Mouse (Mus musculus) forebrain, embryonic 12.5 days (tissue): ENCODE results near the gene Dysf. TPM values are rescaled to one million over a fixed set of nuclear protein-coding genes. Genes with fewer than 3 reads are reported as not detected.
"Not testable (repeated sequence)": the region's sequence is repeated elsewhere in the genome, so short reads cannot be mapped to it uniquely, and the experiment has no call there.

Experiments used
- ATAC-seq: fragments of 200-750 bp; cut with Nextera tagmentation; 2 replicates; pipeline ENCODE4 v1.8.0; 2017; ENCODE audit warnings: moderate TSS enrichment; ENCODE audit not compliant: low FRiP score
- H3K27ac ChIP-seq: fragments of 300-500 bp; sonication (generic); 2 replicates; pipeline ENCODE4 v1.5.1; 2016; ENCODE audit warnings: mild to moderate bottlenecking
- H3K27me3 ChIP-seq: fragments of 300-500 bp; sonication (generic); 2 replicates; pipeline ENCODE4 v1.6.1; 2016; ENCODE audit warnings: mild to moderate bottlenecking
- H3K36me3 ChIP-seq: fragments of 300-500 bp; sonication (generic); replicated peaks from 2 replicates; pipeline ENCODE4 v1.6.1; 2016; ENCODE audit warnings: mild to moderate bottlenecking
- H3K4me1 ChIP-seq: fragments of 300-500 bp; sonication (generic); 2 replicates; pipeline ENCODE4 v1.6.1; 2016
- H3K4me2 ChIP-seq: fragments of 300-500 bp; sonication (generic); 2 replicates; pipeline ENCODE4 v1.6.1; 2016; ENCODE audit warnings: mild to moderate bottlenecking, moderate library complexity
- H3K4me3 ChIP-seq: fragments of 300-500 bp; sonication (generic); replicated peaks from 2 replicates; pipeline ENCODE4 v1.5.1; 2016; ENCODE audit warnings: mild to moderate bottlenecking
- H3K9ac ChIP-seq: fragments of 300-500 bp; sonication (generic); 2 replicates; pipeline ENCODE4 v1.6.1; 2016; ENCODE audit warnings: mild to moderate bottlenecking
- H3K9me3 ChIP-seq: fragments of 300-500 bp; sonication (generic); 2 replicates; pipeline ENCODE4 v1.6.1; 2016
- WGBS: fragments of 180-500 bp; shearing (Covaris S2); methylation state at CpG from one replicate; pipeline ENCODE4 v1.1.7; 2016; 5-methylcytosine and 5-hydroxymethylcytosine counted together
- polyA plus RNA-seq: library from polyadenylated mRNA; unstranded; fragments of >200 nt; fragmentation: Nextera tagmentation; extraction: Ambion mirVana; gene quantifications from 2 replicates; pipeline ENCODE4 v1.2.1, GENCODE M21; 2016

Dysf gene
- 3.7 and 4.3 TPM in 2 replicates for polyA plus RNA-seq

GRCm38 (mm10) chr6:84008363-84009171 is at the start of gene Dysf:
Dysf (plus strand) TSS chr6:84008590.
- ATAC-seq, result 0 out of 2 replicates have a peak, but pooled peaks have one; percentile 20

GRCm38 (mm10) chr6:83987642-83988041 is 20.7 kb upstream of the Dysf start:
- Histone ChIP-seq H3K9me3 (no peaks in the 10 kb centered on the region), H3K27me3 (no peaks in the 10 kb centered on the region), H3K4me2 (no peak overlapping the region), H3K4me1 (no peaks in the 10 kb centered on the region), H3K36me3 (peaks cover 51% of the 10 kb centered on the region), H3K9ac (no peak overlapping the region), H3K4me3 (no peak overlapping the region), H3K27ac (no peak overlapping the region)
- no peak for ATAC-seq
- 95% methylated on average over 5 of the region's 5 CpGs for WGBS

More at GRCm38 (mm10) chr6:84008363-84009171, at the start of gene Dysf:
- WGBS, result 1% methylated on average over 41 of the region's 41 CpGs
- peak within 1 kb of the TSS; percentile 44 for H3K4me3 ChIP-seq
- no peak within 1 kb of the TSS for H3K27ac ChIP-seq
- H3K4me2 ChIP-seq, result peak within 1 kb of the TSS; percentile 83
- no peaks in the 10 kb centered on the region for H3K9me3 ChIP-seq
- peak within 1 kb of the TSS; percentile 42 for H3K9ac ChIP-seq
- peaks cover 31% of the 10 kb centered on the region for H3K4me1 ChIP-seq
- H3K27me3 ChIP-seq, result peaks cover 17% of the 10 kb centered on the region
- no peaks in the 10 kb centered on the region for H3K36me3 ChIP-seq

- H3K27me3 ChIP-seq, result no peaks in the 10 kb centered on the region
- no peak overlapping the region for H3K27ac ChIP-seq
- no peak overlapping the region for H3K4me3 ChIP-seq
- 83% methylated on average over 1 of the region's 1 CpGs for WGBS
- H3K4me1 ChIP-seq, result no peaks in the 10 kb centered on the region
- H3K9me3 ChIP-seq, result 0 out of 2 replicates have a peak, but pooled peaks cover 3% of the 10 kb centered on the region
- no peak overlapping the region for H3K9ac ChIP-seq
- no peak overlapping the region for H3K4me2 ChIP-seq
- ATAC-seq, result no peak
- peaks cover 17% of the 10 kb centered on the region for H3K36me3 ChIP-seq
Measured at GRCm38 (mm10) chr6:84002716-84003115, 5.7 kb upstream of the Dysf start.

- Histone ChIP-seq H3K4me1 (peaks cover 12% of the 10 kb centered on the region), H3K4me3 (no peak overlapping the region), H3K27ac (no peak overlapping the region), H3K9ac (no peak overlapping the region), H3K9me3 (no peaks in the 10 kb centered on the region), H3K36me3 (peaks cover 5% of the 10 kb centered on the region; the same call in 1 of the 2 replicates), H3K27me3 (peaks cover 13% of the 10 kb centered on the region), H3K4me2 (no peak overlapping the region)
- 85% methylated on average over 4 of the region's 4 CpGs for WGBS
- ATAC-seq, result no peak
Measured at GRCm38 (mm10) chr6:84004295-84004694, 4.1 kb upstream of the Dysf start.

- ATAC-seq, result no peak
Measured at GRCm38 (mm10) chr6:84009172-84009872, 932 bp downstream of the Dysf start.

GRCm38 (mm10) chr6:84009915-84010302 is 1.5 kb downstream of the Dysf start:
- Histone ChIP-seq H3K36me3 (no peaks in the 10 kb centered on the region), H3K4me1 (peaks cover 31% of the 10 kb centered on the region), H3K9me3 (no peaks in the 10 kb centered on the region), H3K9ac (peak overlapping the region; percentile 21; the same call in 1 of the 2 replicates), H3K27me3 (peaks cover 17% of the 10 kb centered on the region), H3K27ac (no peak overlapping the region), H3K4me3 (no peak overlapping the region), H3K4me2 (no peak overlapping the region)
- no peak for ATAC-seq
- WGBS, result 20% methylated on average over 4 of the region's 4 CpGs

More at GRCm38 (mm10) chr6:84009172-84009872, 932 bp downstream of the Dysf start:
- no peaks in the 10 kb centered on the region for H3K9me3 ChIP-seq
- peak overlapping the region; percentile 42; the same call in 1 of the 2 replicates for H3K9ac ChIP-seq
- H3K4me2 ChIP-seq, result peak overlapping the region; percentile 83
- peak overlapping the region; percentile 44 for H3K4me3 ChIP-seq
- H3K27me3 ChIP-seq, result peaks cover 17% of the 10 kb centered on the region
- WGBS, result 27% methylated on average over 8 of the region's 8 CpGs
- H3K27ac ChIP-seq, result no peak overlapping the region
- peaks cover 31% of the 10 kb centered on the region for H3K4me1 ChIP-seq
- no peaks in the 10 kb centered on the region for H3K36me3 ChIP-seq

- Histone ChIP-seq H3K4me1 (peaks cover 31% of the 10 kb centered on the region), H3K36me3 (no peaks in the 10 kb centered on the region), H3K27me3 (peaks cover 17% of the 10 kb centered on the region), H3K9me3 (no peaks in the 10 kb centered on the region), H3K4me2 (no peak overlapping the region), H3K9ac (peak overlapping the region; percentile 21; the same call in 1 of the 2 replicates), H3K4me3 (no peak overlapping the region), H3K27ac (0 out of 2 replicates have a peak overlapping the region, but pooled peaks have one; percentile 8)
- 35% methylated on average over 8 of the region's 8 CpGs for WGBS
- peak; percentile 23; the same call in 1 of the 2 replicates for ATAC-seq
Measured at GRCm38 (mm10) chr6:84010303-84011225, 2.2 kb downstream of the Dysf start.

- H3K9ac ChIP-seq, H3K4me2 ChIP-seq, H3K4me3 ChIP-seq, H3K27ac ChIP-seq, ATAC-seq, H3K9me3 ChIP-seq, H3K36me3 ChIP-seq: not testable (repeated sequence)
- WGBS, result 53% methylated on average over 4 of the region's 4 CpGs
- H3K4me1 ChIP-seq, result peaks cover 17% of the 10 kb centered on the region
- H3K27me3 ChIP-seq, result peaks cover 18% of the 10 kb centered on the region
Measured at GRCm38 (mm10) chr6:84014961-84015683, 6.7 kb downstream of the Dysf start.

GRCm38 (mm10) chr6:84016851-84017250 is 8.5 kb downstream of the Dysf start:
- Histone ChIP-seq H3K4me1 (peaks cover 9% of the 10 kb centered on the region; the same call in 1 of the 2 replicates), H3K27ac (no peak overlapping the region), H3K4me2 (no peak overlapping the region), H3K9me3 (no peaks in the 10 kb centered on the region), H3K4me3 (no peak overlapping the region), H3K27me3 (peaks cover 29% of the 10 kb centered on the region), H3K36me3 (no peaks in the 10 kb centered on the region), H3K9ac (no peak overlapping the region)
- no peak for ATAC-seq
- 88% methylated on average over 7 of the region's 7 CpGs for WGBS

- H3K9me3 ChIP-seq, result no peaks in the 10 kb centered on the region
- no peak overlapping the region for H3K9ac ChIP-seq
- H3K36me3 ChIP-seq, result no peaks in the 10 kb centered on the region
- H3K27me3 ChIP-seq, result peaks cover 29% of the 10 kb centered on the region
- H3K27ac ChIP-seq, result no peak overlapping the region
- H3K4me2 ChIP-seq, result no peak overlapping the region
- ATAC-seq, result no peak
- H3K4me3 ChIP-seq, result no peak overlapping the region
- 75% methylated on average over 3 of the region's 3 CpGs for WGBS
- peaks cover 7% of the 10 kb centered on the region; the same call in 1 of the 2 replicates for H3K4me1 ChIP-seq
Measured at GRCm38 (mm10) chr6:84017392-84017791, 9.0 kb downstream of the Dysf start.
